Mouse (Mus musculus): ENCODE data around the gene Cmtm7. TPM values are rescaled to one million over a fixed set of nuclear protein-coding genes. Genes with fewer than 3 reads are reported as not detected.

Gene Cmtm7
- polyA plus RNA-seq, 1 experiment: 0.53 TPM

- Histone ChIP-seq H3K4me3 (replicated peaks) (no peak overlapping the region), H3K9me3 (ENCODE audit: control insufficient read depth, low read length) (no peaks in the 10 kb centered on the region), H3K4me1 (ENCODE audit: control insufficient read depth) (no peaks in the 10 kb centered on the region), H3K27me3 (ENCODE audit: control insufficient read depth) (no peaks in the 10 kb centered on the region), H3K36me3 (ENCODE audit: control insufficient read depth) (no peaks in the 10 kb centered on the region; the same call in 1 of the 2 replicates)
- TF ChIP-seq TAL1 (IDR thresholded peaks at IDR 0.05; ENCODE audit: low read length): no peak
- no peak for TF ChIP-seq GATA1 (IDR thresholded peaks at IDR 0.05; ENCODE audit: low read length)
Measured at GRCm38 (mm10) chr9:114799498-114800107, 17.9 kb upstream of the Cmtm7 start.

GRCm38 (mm10) chr9:114798845-114799244, 17.2 kb upstream of the Cmtm7 start:
- Histone ChIP-seq H3K36me3 (ENCODE audit: control insufficient read depth) (no peaks in the 10 kb centered on the region; the same call in 1 of the 2 replicates), H3K9me3 (ENCODE audit: control insufficient read depth, low read length) (no peaks in the 10 kb centered on the region), H3K4me1 (ENCODE audit: control insufficient read depth) (no peaks in the 10 kb centered on the region), H3K27me3 (ENCODE audit: control insufficient read depth) (no peaks in the 10 kb centered on the region), H3K4me3 (replicated peaks) (no peak overlapping the region)
- TF ChIP-seq GATA1 (IDR thresholded peaks at IDR 0.05; ENCODE audit: low read length): no peak
- TF ChIP-seq TAL1 (IDR thresholded peaks at IDR 0.05; ENCODE audit: low read length): no peak

- Histone ChIP-seq H3K4me1 (ENCODE audit: control insufficient read depth) (no peaks in the 10 kb centered on the region), H3K36me3 (ENCODE audit: control insufficient read depth) (no peaks in the 10 kb centered on the region; the same call in 1 of the 2 replicates), H3K9me3 (ENCODE audit: control insufficient read depth, low read length) (no peaks in the 10 kb centered on the region), H3K4me3 (replicated peaks) (no peak overlapping the region), H3K27me3 (ENCODE audit: control insufficient read depth) (no peaks in the 10 kb centered on the region)
- no peak for TF ChIP-seq TAL1 (IDR thresholded peaks at IDR 0.05; ENCODE audit: low read length)
- TF ChIP-seq GATA1 (IDR thresholded peaks at IDR 0.05; ENCODE audit: low read length): no peak
Measured at GRCm38 (mm10) chr9:114797329-114798004, 15.8 kb upstream of the Cmtm7 start.

GRCm38 (mm10) chr9:114796473-114797050, 14.9 kb upstream of the Cmtm7 start:
- no peaks in the 10 kb centered on the region; the same call in 1 of the 2 replicates for H3K36me3 ChIP-seq (ENCODE audit: control insufficient read depth)
- TF ChIP-seq GATA1 (IDR thresholded peaks at IDR 0.05; ENCODE audit: low read length) (no peak), TAL1 (IDR thresholded peaks at IDR 0.05; ENCODE audit: low read length) (no peak)
- no peaks in the 10 kb centered on the region for H3K27me3 ChIP-seq (ENCODE audit: control insufficient read depth)
- H3K4me1 ChIP-seq (ENCODE audit: control insufficient read depth): no peaks in the 10 kb centered on the region
- no peaks in the 10 kb centered on the region for H3K9me3 ChIP-seq (ENCODE audit: control insufficient read depth, low read length)
- no peak overlapping the region for H3K4me3 ChIP-seq (replicated peaks)

- no peaks in the 10 kb centered on the region for H3K9me3 ChIP-seq (ENCODE audit: control insufficient read depth, low read length)
- H3K36me3 ChIP-seq (ENCODE audit: control insufficient read depth): no peaks in the 10 kb centered on the region; the same call in 1 of the 2 replicates
- no peak overlapping the region for H3K4me3 ChIP-seq (replicated peaks)
- H3K4me1 ChIP-seq (ENCODE audit: control insufficient read depth): no peaks in the 10 kb centered on the region
- no peak for TF ChIP-seq GATA1 (IDR thresholded peaks at IDR 0.05; ENCODE audit: low read length)
- no peak for TF ChIP-seq TAL1 (IDR thresholded peaks at IDR 0.05; ENCODE audit: low read length)
- H3K27me3 ChIP-seq (ENCODE audit: control insufficient read depth): peaks cover 13% of the 10 kb centered on the region
Measured at GRCm38 (mm10) chr9:114794491-114794890, 12.8 kb upstream of the Cmtm7 start.

- no peak for TF ChIP-seq TAL1 (IDR thresholded peaks at IDR 0.05; ENCODE audit: low read length)
- no peak for TF ChIP-seq GATA1 (IDR thresholded peaks at IDR 0.05; ENCODE audit: low read length)
- no peaks in the 10 kb centered on the region; the same call in 1 of the 2 replicates for H3K36me3 ChIP-seq (ENCODE audit: control insufficient read depth)
- H3K9me3 ChIP-seq (ENCODE audit: control insufficient read depth, low read length): no peaks in the 10 kb centered on the region
- no peak overlapping the region for H3K4me3 ChIP-seq (replicated peaks)
- peaks cover 3% of the 10 kb centered on the region for H3K4me1 ChIP-seq (ENCODE audit: control insufficient read depth)
- H3K27me3 ChIP-seq (ENCODE audit: control insufficient read depth): peaks cover 13% of the 10 kb centered on the region
Measured at GRCm38 (mm10) chr9:114793764-114794295, 12.2 kb upstream of the Cmtm7 start.

GRCm38 (mm10) chr9:114789989-114790388, 8.3 kb upstream of the Cmtm7 start:
- H3K9me3 ChIP-seq (ENCODE audit: control insufficient read depth, low read length): no peaks in the 10 kb centered on the region; the same call in 1 of the 2 replicates
- H3K27me3 ChIP-seq (ENCODE audit: control insufficient read depth): peaks cover 24% of the 10 kb centered on the region
- peaks cover 17% of the 10 kb centered on the region for H3K4me1 ChIP-seq (ENCODE audit: control insufficient read depth)
- TF ChIP-seq GATA1 (IDR thresholded peaks at IDR 0.05; ENCODE audit: low read length): no peak
- TF ChIP-seq TAL1 (IDR thresholded peaks at IDR 0.05; ENCODE audit: low read length): no peak
- no peaks in the 10 kb centered on the region; the same call in 1 of the 2 replicates for H3K36me3 ChIP-seq (ENCODE audit: control insufficient read depth)
- no peak overlapping the region for H3K4me3 ChIP-seq (replicated peaks)

GRCm38 (mm10) chr9:114789557-114789956, 7.9 kb upstream of the Cmtm7 start:
- TF ChIP-seq GATA1 (IDR thresholded peaks at IDR 0.05; ENCODE audit: low read length): no peak
- TF ChIP-seq TAL1 (IDR thresholded peaks at IDR 0.05; ENCODE audit: low read length): no peak
- Histone ChIP-seq H3K4me3 (replicated peaks) (no peak overlapping the region), H3K27me3 (ENCODE audit: control insufficient read depth) (peaks cover 24% of the 10 kb centered on the region), H3K4me1 (ENCODE audit: control insufficient read depth) (peaks cover 17% of the 10 kb centered on the region), H3K36me3 (ENCODE audit: control insufficient read depth) (no peaks in the 10 kb centered on the region), H3K9me3 (ENCODE audit: control insufficient read depth, low read length) (no peaks in the 10 kb centered on the region; the same call in 1 of the 2 replicates)

GRCm38 (mm10) chr9:114788697-114789096, 7.0 kb upstream of the Cmtm7 start:
- H3K9me3 ChIP-seq (ENCODE audit: control insufficient read depth, low read length): no peaks in the 10 kb centered on the region; the same call in 1 of the 2 replicates
- H3K36me3 ChIP-seq (ENCODE audit: control insufficient read depth): no peaks in the 10 kb centered on the region
- no peak overlapping the region for H3K4me3 ChIP-seq (replicated peaks)
- H3K27me3 ChIP-seq (ENCODE audit: control insufficient read depth): peaks cover 24% of the 10 kb centered on the region
- no peak for TF ChIP-seq GATA1 (IDR thresholded peaks at IDR 0.05; ENCODE audit: low read length)
- no peak for TF ChIP-seq TAL1 (IDR thresholded peaks at IDR 0.05; ENCODE audit: low read length)
- peaks cover 17% of the 10 kb centered on the region for H3K4me1 ChIP-seq (ENCODE audit: control insufficient read depth)
